Mouse (Mus musculus): ENCODE measurements around the gene P2rx1. TPM values are rescaled to one million over a fixed set of nuclear protein-coding genes. Genes with fewer than 3 reads are reported as not detected.

The P2rx1 gene
- total RNA-seq, 2 experiments from 2014 or later = 1.8 TPM; not detected in 1

DNA sequence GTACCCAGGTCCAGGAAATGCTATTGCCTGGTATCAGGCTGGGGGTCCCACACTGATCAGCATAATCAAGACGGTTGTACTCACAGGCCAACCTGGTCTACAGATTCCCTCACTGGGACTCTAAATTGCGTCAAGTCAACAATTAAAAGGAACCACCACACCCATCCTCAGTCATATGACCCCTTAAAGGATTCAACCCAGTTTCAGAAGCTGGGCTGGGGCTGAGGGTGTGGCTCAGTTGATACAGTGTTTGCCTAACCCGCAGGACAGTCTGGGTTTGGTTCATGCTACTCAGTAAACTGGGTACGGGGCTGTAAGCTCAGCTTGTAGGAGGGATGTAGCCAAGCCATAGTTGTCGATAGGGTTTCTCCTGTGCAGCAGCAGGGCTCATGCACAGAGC is 12.2 kb upstream of the P2rx1 start:
- no peak for ATAC-seq (replicated peaks; ENCODE audit: low FRiP score, low TSS enrichment, poor library complexity, severe bottlenecking)

DNA sequence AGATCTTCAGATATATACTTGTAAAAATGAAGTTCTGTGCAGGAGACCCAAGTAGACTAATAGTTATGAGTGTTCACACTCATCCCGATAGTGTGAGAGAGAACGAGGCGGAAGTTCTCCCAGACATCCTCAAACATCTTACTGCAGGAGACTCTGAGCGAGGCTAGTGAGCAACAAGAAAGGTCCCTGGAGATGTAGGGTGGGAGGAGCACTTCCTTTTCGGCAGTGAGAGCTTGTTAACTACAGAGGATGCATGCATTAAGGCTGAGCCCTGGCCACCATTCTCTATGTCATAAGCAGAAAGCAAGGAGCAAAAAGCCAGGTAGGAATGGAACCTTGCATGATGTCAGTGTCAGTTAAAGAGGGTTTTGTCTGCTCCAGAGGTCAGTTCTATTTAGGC is 11.7 kb upstream of the P2rx1 start:
- ATAC-seq (replicated peaks; ENCODE audit: low FRiP score, low TSS enrichment, poor library complexity, severe bottlenecking) = no peak

DNA sequence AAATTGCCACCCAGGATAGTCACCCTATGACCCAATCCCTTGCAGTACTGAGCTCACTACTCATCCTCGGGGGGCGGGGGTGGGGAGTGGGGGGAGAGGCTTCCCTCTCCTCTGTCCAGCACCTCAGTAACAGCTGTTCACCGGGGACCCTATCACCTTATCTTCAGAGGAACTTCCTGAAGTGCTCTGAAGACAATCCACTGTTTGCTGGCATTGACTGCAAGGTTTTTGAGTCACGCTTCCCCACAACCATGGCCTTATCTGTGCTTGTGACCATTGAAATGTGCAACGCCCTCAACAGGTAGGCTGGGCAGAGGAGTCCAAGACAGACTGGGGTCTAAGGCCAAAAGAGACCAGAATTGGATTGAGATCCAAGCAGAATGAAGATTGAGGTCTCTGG is 11.1 kb upstream of the P2rx1 start:
- no peak for ATAC-seq (replicated peaks; ENCODE audit: low FRiP score, low TSS enrichment, poor library complexity, severe bottlenecking)

DNA sequence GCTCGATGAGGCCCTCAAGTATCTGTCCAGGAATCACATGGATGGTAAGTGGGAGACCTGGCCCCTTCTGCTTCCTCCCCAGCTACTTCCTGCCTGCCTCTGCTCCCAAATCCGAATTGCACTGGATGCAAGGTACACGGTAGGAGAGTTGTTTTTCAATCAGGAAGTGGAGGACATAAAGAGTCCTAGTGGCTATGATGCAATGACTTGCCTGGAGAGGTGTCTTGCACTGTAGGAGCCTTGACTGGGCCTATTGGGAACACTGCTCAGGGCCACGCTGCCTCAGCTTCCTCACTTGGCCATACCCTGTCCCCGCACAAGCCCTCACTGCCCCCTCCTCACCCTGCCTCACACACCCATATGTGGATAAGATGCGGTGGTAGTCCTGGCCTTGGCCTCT is 9.9 kb upstream of the P2rx1 start:
- ATAC-seq (replicated peaks; ENCODE audit: low FRiP score, low TSS enrichment, poor library complexity, severe bottlenecking) = no peak

DNA sequence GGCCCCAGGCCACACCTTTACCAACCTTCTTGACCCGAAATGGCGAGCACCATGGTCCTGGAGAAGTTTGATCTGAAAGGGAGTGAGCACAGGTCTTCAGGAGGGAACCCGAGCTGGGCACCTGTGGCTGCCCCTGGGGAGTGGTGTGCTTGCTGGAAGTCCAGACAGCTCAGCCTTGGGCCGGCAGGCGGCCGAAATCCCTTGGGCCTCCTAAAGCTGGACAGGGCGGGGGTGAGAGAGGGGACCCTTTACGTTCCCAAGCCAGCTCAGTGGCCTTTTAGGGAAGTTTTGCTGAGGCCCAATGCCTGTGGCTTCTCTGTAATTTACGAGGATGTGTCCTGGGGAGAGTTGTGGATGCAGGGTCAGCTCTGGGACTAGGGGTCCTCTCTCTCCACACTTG is 8.2 kb upstream of the P2rx1 start:
- no peak for ATAC-seq (replicated peaks; ENCODE audit: low FRiP score, low TSS enrichment, poor library complexity, severe bottlenecking)

DNA sequence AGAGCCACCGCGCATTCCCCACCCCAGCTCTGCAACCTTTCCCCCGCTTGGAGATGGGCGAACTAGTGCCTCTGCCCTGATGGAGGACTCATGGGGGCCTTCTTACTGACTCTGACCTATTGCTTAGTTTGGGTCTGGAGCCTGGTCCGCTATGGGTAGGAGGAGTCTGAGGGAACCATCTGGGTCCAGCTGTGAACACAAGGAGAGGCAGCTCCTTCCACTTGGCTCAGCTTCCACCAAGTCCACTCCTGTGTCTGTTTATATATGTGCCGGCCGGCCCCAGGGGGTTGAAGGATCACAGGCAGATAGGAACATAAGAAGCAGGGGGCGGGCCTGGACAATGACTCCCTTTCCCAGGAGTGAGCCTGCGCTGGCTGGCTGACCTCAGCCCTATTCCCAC is 6.9 kb upstream of the P2rx1 start:
- ATAC-seq (replicated peaks; ENCODE audit: low FRiP score, low TSS enrichment, poor library complexity, severe bottlenecking) = no peak

DNA sequence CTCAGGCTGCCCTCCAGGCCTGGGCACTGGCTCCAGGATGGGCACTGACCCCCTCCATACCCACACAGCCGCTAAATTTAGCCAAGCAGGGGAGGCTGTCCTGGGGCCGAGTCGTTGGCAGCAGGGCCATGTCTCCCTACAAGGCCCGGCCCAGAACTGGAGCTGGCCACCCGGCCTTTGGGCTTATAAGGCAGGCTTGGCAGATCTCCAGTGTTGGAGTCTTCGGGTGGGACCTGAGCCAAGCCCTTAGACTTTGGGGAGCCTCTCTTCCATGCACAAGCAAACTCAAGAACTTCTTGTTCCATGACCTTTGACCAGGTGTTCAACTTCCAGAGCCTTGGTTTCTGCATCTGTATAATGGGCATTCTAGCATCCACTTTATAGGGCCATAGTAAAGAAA is 2.6 kb upstream of the P2rx1 start:
- no peak for ATAC-seq (replicated peaks; ENCODE audit: low FRiP score, low TSS enrichment, poor library complexity, severe bottlenecking)

DNA sequence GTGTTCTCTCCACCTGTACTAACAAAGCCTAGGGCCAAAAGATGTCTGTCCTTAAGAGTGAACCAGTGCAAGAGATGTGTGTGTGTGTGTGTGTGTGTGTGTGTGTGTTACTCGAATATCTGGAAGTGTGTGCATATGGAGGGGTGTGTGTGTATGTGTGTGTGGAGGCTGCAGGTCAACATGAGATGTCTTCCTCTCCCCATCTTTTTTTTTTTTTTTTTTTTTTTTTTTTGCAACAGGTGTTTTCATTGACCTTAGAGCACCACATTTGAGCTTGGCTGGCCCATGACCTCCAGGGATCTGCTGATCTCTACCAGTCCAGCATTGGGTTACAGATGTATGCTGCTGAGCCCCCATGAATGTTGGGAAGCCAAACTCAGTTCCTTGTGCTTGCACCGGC is 2.1 kb upstream of the P2rx1 start:
- no peak for ATAC-seq (replicated peaks; ENCODE audit: low FRiP score, low TSS enrichment, poor library complexity, severe bottlenecking)

DNA sequence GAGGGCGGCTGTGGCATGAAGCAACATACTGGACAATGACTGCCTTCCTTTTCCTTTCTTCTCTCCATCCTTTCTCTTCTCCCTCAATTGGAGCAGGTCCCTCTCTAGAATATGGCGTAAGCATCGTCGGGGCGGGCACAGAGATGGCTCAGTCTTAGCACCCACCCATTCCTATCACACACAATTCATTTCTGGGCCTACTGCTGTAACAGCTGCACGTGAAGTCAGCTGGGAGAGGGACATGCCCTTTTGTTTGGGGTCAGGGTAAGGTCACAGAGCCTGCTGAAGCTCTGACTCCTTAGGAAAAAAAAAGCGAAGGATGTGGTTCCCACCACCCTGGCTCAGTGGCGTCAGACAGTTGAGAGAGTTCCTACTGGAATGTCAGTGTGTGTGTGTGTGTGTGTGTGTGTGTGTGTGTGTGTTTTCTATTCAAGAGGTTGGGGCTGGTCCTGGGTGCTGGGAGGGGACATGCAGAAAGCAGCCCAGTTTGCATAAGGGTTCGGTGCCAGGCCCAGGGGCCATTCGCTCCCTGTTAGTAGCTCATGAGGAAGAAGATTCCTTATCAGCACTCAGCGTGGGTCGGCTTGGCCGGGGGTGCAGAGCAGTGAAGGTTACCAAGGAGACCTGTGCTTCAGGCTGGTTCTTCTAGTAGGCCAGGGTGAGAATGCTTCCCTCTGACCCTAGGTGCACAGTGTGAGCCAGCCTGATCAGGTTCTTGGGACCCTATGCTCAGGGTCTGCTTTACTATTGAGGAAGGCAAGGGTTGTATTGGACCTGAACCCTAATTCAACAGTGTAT is 1.2 kb upstream of the P2rx1 start:
- ATAC-seq (replicated peaks; ENCODE audit: low FRiP score, low TSS enrichment, poor library complexity, severe bottlenecking) = no peak

DNA sequence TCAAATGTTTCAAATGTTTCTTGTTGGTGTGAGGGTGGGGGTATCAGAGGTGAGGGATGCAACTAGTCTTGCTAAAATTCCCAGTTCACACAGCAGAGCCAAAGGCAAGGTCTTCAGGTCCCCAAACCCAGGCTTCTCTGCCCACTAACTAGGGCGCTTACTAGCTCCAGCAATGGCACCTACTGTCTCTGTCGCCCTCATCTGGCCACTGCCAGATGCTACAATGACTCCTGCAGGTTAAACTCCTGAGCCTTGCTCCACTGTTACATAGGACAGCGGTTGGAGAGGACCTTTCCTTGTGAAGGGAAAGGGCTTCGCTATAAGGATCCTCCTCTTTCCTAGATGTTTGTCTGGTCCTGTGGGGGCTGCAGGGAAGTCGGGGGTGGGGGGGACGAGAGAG is 2.1 kb downstream of the P2rx1 start:
- peak; percentile 63 for ATAC-seq (replicated peaks; ENCODE audit: low FRiP score, low TSS enrichment, poor library complexity, severe bottlenecking)

DNA sequence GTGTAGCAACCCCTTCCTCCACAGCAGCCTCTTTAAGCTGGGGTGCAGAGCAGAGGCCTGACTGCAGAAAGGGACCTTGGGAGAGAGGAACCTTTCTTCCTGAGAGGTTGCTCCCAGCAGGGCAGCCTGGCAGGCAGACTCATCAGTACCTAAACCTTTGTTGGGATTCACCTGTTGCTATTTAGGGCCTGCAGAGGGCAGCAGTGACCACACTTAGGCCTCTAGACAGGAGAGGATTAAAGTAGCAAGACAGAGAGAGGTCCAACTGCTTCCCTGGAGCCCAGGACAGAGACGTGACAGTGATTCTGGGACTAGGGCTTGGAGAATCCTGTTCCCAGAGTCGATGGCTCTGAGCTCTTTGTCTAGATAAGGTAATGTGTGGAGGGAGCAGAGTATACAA is 7.5 kb downstream of the P2rx1 start:
- peak; percentile 77 for ATAC-seq (replicated peaks; ENCODE audit: low FRiP score, low TSS enrichment, poor library complexity, severe bottlenecking)

DNA sequence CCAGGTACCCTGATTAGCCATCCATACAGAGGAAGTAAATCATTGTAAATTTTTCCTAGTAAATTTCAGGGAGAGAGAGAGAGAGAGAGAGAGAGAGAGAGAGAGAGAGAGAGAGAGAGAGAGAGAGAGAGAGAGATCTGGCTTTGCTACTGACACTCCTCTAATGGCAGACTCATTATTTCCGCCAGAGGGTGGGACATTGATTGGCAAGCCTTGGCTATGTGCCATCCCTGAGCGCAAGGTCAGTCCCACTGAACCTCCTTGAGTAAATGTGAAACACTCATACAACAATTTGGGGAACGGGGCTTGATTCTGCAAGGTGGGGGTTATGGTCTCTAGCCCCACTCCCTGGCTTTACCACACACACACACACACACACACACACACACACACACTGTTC is 8.2 kb downstream of the P2rx1 start:
- no peak for ATAC-seq (replicated peaks; ENCODE audit: low FRiP score, low TSS enrichment, poor library complexity, severe bottlenecking)

DNA sequence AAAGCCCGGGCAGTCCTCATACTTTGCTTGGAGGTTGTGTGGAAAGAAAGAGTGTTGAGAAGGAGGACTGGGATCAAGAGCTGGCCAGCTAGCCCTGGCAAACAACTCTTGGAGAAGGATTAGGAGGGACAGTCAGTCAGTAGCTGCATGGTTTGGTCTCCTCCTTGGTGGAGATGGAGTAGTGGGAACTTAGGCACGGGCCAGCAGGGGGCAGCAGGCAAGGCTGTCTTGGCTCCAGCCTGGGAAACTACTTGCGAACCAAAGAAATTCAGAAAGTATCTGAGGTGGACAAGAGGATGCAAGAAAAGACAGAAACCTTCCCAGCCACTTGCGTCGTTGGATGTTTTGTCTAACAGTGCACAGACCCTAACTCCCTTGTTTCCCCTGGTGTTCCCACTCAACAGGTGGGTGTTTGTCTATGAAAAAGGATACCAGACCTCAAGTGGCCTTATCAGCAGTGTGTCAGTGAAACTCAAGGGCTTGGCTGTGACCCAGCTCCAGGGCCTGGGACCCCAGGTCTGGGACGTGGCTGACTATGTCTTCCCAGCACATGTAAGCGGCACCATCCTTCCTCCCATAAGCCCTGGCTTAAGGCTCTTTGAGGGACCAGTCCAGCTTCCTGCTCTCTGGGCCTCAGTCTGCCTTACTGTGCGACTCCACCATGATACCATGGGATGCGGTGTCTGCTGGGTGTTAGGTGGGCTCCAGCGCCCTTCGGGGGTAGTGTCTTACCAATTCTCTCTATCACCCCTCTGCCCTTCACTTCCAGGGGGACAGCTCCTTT is 9.0 kb downstream of the P2rx1 start:
- peak; percentile 61 for ATAC-seq (replicated peaks; ENCODE audit: low FRiP score, low TSS enrichment, poor library complexity, severe bottlenecking)

DNA sequence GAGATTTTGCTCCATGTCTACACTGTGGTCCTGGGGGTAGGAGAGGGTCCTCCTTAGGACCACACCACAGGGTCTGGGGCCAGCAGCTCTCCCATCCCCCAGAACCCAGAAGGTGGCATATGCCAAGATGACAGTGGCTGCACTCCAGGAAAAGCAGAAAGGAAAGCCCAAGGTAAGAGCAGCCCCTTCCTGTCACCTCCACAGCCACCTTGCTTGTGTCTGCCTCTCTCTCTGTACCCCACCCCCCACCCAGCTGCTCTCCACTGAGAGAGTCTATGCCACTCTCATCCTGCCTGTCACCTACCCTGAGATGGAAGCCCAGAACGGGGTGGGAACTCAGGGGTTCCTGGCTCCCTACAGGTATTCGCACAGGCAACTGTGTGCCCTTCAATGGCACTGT is 9.9 kb downstream of the P2rx1 start:
- ATAC-seq (replicated peaks; ENCODE audit: low FRiP score, low TSS enrichment, poor library complexity, severe bottlenecking) = no peak

DNA sequence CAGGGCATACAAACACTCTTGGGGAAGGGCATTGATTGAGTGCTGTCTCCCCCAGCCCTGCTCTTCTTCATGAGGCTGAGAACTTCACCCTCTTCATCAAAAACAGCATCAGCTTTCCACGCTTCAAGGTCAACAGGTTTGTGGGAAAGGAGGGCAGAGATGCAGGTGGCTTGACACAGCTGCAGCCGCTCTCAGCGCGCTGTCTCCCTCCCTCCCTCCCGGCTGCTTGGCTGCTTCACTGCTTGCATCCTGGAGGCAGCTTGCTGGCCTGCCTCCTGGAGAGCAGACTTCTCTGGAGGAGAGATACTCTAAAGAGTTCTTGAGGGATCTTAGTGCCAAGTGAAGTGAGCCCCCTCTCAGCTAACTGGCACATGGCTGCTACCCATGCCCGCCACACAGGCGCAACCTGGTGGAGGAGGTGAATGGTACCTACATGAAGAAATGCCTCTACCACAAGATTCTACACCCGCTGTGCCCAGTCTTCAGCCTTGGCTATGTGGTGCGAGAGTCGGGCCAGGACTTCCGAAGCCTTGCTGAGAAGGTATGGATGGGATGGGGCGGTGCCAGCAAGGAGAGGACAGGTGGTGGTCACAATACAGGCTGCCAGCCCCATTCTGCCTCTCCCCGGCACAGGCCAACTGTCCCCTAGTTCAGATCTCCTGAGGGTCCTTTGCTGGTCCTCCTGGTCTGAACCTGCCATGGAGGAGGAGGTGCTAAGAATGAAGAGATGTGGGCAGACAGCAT is 10.8 kb downstream of the P2rx1 start:
- no peak for ATAC-seq (replicated peaks; ENCODE audit: low FRiP score, low TSS enrichment, poor library complexity, severe bottlenecking)

DNA sequence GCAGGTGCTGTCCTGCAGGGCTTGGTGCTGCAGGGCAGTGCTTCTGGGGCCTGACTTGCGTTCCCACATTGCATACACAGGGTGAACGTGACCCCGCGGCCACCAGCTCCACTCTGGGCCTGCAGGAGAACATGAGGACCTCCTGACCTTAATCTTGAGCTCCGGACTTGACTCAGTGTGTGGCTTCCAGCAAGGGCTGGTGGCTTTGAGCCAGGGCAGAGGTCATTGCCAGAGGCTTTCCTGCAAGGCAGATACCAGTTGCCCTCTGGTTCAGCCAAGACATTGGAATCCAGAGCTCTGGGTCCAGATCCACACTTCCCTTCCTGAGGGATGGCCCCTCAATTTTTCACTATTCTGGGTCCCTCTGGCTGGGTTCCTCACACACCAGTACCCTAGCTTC is 15.1 kb downstream of the P2rx1 start:
- ATAC-seq (replicated peaks; ENCODE audit: low FRiP score, low TSS enrichment, poor library complexity, severe bottlenecking) = no peak

DNA sequence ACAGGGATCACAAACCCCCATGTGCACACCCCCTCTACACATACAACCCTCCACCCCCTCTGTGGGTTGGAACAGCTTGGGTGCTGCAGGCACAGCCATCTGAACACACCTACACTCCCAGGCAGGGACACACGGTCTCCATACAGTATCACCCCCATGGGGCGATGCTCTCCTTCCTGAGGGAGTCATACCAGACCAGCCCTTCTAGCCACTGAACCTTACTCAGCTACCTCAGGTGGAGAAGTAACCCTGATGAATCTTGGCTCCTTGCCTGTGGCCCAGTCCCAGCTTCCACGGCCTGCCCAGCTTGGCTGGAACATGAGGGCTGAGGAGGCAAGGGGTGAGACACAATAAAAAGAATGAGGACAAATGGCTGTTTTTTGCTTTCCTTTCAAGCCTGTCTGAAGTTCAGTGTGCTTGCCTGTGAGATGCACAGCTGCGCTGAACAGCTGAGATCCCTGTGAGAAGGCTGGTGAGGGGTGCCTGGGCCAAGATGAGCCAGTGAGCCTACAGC is 16.0 kb downstream of the P2rx1 start:
- no peak for ATAC-seq (replicated peaks; ENCODE audit: low FRiP score, low TSS enrichment, poor library complexity, severe bottlenecking)

DNA sequence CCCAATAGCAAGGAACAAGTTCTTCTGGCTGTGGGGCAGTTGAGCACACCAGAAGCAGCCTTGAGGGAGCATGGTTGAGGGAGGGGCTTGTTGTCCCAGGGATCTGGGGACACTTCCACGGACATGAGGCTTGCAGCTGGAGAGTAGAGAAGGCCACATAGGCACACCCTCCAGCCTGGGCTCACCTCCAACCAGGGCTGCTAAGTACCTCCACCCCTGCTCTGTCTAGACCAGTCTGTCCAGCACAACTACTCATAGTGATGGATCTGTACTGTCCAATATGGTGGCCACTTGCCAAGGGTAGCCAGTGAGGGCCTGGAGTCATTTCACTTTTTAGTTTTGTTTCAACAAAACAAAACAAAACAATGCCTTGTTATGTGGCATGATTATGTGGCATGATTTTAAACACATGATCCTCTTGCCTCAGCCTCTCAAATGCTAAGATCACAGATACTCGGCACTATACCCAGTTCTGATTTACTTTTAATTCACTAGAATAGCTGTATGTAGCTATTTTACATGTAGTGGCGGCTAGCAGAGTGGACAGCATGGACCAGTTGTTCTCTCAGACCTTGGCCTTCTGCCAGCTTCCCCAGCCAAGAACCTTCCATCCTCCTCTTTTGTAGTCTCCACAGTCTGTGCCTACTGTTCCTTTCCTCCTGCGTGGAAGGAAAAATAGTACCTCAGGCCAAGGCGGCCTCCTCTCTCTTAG is 16.6 kb downstream of the P2rx1 start:
- no peak for ATAC-seq (replicated peaks; ENCODE audit: low FRiP score, low TSS enrichment, poor library complexity, severe bottlenecking)

DNA sequence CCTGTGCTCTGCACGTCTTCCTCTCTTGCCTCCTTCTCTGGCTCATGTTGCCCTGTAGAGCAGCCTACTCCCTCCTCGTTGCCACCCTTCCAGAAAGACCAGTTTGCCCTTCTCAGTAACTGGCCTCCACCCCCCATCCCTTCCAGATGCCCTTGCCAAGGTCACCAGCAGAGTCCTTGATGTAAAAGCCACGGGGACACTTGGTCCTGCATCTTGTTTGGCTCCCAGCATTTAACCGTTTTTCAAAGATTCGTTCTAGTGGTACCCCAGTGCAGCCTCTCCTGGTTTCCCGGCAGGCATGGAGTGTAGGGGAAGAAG is 17.2 kb downstream of the P2rx1 start:
- ATAC-seq (replicated peaks; ENCODE audit: low FRiP score, low TSS enrichment, poor library complexity, severe bottlenecking) = no peak
